Mouse (Mus musculus): ENCODE data around the gene Nipal4. TPM values are rescaled to one million over a fixed set of nuclear protein-coding genes. Genes with fewer than 3 reads are reported as not detected.

Gene Nipal4
- 2.1 and 2.9 TPM in 2 replicates for polyA plus RNA-seq (2015; fragmentation: Nextera tagmentation; extraction: Ambion mirVana)

DNA sequence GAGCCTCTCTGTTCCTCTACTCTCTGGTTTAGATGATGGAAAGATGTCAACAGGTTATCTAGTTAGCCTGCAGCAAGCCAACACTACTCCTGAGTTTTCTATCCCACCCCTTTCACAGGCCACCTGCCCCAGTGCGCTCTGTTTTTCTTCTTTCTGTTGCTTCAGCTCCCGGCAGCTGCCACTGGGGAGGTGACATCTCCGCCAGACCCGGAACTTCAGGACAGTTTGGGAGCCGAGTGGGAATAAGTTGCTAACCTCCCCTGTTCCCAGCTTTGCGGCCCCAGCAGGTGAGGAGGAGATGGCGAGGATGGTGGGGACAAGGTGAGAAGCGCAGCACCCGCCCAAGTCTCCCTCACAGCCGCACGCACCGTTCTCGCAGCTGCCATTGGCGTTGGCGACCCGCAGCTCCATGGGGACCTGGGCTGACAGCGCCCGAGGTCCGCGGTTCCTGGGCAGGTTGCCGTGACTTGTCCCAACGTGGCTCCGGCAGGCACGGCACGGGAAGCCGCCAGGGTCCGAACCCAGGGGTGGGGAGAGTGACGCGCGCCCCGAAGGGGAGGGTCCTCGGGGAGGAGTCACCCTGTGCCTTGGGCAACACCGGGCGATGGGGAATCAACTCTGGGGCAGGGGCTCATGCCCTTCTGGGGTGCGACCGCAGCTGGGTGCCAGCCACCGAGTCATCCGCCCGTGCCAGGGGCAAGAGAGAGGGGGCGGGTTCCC is at the start of gene Nipal4:
Gene Nipal4 (minus strand): TSS at position 643 of the 720 bp plus-strand sequence.
- H3K4me2 ChIP-seq (replicated peaks; ENCODE audit: low read depth), result peak within 1 kb of the TSS; percentile 93
- no peaks in the 10 kb centered on the region for H3K4me1 ChIP-seq (replicated peaks; ENCODE audit: control insufficient read depth, insufficient read depth, low read length)
- no peak for TF ChIP-seq CTCF (IDR thresholded peaks at IDR 0.05; ENCODE audit: low read depth)
- no peak within 1 kb of the TSS for H3K27ac ChIP-seq (ENCODE audit: low read depth, low read length)
- peak; percentile 60 for ATAC-seq
- peak within 1 kb of the TSS; percentile 52 for H3K4me3 ChIP-seq (ENCODE audit: low read depth, low read length)
- no peaks in the 10 kb centered on the region for H3K27me3 ChIP-seq (replicated peaks; ENCODE audit: control insufficient read depth, insufficient read depth, low read length)
- H3K9ac ChIP-seq (ENCODE audit: low read depth, low read length), result peak within 1 kb of the TSS; percentile 54
- no peaks in the 10 kb centered on the region for H3K36me3 ChIP-seq (ENCODE audit: control insufficient read depth, insufficient read depth)
- no peaks in the 10 kb centered on the region for H3K9me3 ChIP-seq (ENCODE audit: control insufficient read depth)
- 2% methylated on average over 40 of the region's 40 CpGs for WGBS

- 11% methylated on average over 3 of the region's 3 CpGs for WGBS
- Histone ChIP-seq H3K4me2 (replicated peaks; ENCODE audit: low read depth) (peak overlapping the region; percentile 14), H3K36me3 (ENCODE audit: control insufficient read depth, insufficient read depth) (no peaks in the 10 kb centered on the region), H3K4me3 (ENCODE audit: low read depth, low read length) (no peak overlapping the region), H3K9me3 (ENCODE audit: control insufficient read depth) (no peaks in the 10 kb centered on the region), H3K9ac (ENCODE audit: low read depth, low read length) (no peak overlapping the region), H3K4me1 (replicated peaks; ENCODE audit: control insufficient read depth, insufficient read depth, low read length) (peaks cover 11% of the 10 kb centered on the region; the same call in 1 of the 2 replicates), H3K27ac (ENCODE audit: low read depth, low read length) (peak overlapping the region; percentile 70; the same call in 1 of the 2 replicates), H3K27me3 (replicated peaks; ENCODE audit: control insufficient read depth, insufficient read depth, low read length) (no peaks in the 10 kb centered on the region)
- peak; percentile 63; the same call in 1 of the 2 replicates for ATAC-seq
- TF ChIP-seq CTCF (IDR thresholded peaks at IDR 0.05; ENCODE audit: low read depth), result peak; percentile 99
These were observed 49.0 kb upstream of the Nipal4 start for GRCm38 (mm10) chr11:46215354-46215753.

DNA sequence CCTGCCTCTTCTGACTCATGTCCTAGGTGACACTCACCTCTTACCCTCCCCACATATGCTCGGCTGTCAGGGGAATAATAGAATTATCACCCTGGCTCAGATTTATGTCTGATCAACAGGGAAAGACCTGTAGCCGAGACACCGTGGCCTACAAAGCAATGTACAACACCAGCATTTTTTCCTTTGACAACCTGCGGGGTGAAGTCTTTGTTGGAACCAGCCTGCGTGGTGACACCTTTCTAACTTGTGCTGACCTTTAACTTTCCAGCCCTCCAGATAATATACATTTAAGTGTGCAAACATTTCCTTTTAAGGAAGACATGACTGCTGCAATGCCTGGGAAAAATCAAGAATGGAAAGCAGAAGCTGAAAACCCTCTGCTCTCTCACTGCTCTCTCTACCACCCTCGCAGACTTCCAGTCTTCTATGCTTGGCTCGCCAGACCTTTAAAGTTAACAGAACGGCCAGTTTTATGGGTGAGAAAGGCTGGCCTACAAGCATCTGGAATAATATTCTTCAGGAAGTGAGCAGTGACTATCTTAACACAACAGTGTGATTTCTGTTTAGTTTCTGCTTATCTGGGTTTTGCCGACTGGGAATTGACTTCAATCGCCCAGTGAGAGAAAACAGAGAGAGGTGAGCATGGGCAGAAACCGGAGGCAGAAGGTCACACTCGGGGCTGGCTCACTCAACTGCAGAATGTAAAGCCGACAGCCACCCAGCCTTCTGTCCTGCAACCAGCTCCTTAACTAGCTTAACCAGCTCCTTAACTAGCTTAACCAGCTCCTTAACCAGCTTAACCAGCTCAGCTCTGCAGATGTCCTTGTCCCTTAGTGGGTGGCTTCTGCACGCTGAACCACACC is 48.3 kb upstream of the Nipal4 start:
- no peak for TF ChIP-seq CTCF (IDR thresholded peaks at IDR 0.05; ENCODE audit: low read depth)
- Histone ChIP-seq H3K9me3 (ENCODE audit: control insufficient read depth) (no peaks in the 10 kb centered on the region), H3K27ac (ENCODE audit: low read depth, low read length) (peak overlapping the region; percentile 70), H3K9ac (ENCODE audit: low read depth, low read length) (no peak overlapping the region), H3K4me2 (replicated peaks; ENCODE audit: low read depth) (peak overlapping the region; percentile 14), H3K36me3 (ENCODE audit: control insufficient read depth, insufficient read depth) (no peaks in the 10 kb centered on the region), H3K27me3 (replicated peaks; ENCODE audit: control insufficient read depth, insufficient read depth, low read length) (no peaks in the 10 kb centered on the region), H3K4me1 (replicated peaks; ENCODE audit: control insufficient read depth, insufficient read depth, low read length) (peaks cover 11% of the 10 kb centered on the region; the same call in 1 of the 2 replicates), H3K4me3 (ENCODE audit: low read depth, low read length) (no peak overlapping the region)
- 15% methylated on average over 14 of the region's 14 CpGs for WGBS
- no peak for ATAC-seq

DNA sequence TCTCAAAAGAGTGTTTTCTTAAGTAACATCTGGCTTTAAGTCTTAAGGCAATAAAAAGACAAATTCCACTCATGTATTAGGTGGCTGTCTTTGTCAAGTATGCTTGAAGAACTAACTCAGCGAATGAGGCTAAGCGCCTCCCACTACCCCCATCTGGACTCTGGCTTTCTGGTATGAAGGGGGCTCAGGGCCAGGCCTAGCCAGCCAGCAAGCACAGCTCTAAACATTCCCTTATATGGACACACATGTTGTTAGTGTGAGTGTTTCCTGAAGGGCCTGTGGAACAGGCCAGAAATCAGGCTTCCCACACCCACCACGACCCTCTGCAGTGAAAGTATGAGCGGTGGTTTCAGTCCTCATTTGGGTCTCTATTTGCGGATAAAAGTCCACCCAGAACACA is 47.5 kb upstream of the Nipal4 start:
- TF ChIP-seq CTCF (IDR thresholded peaks at IDR 0.05; ENCODE audit: low read depth), result no peak
- no peaks in the 10 kb centered on the region for H3K36me3 ChIP-seq (ENCODE audit: control insufficient read depth, insufficient read depth)
- H3K27ac ChIP-seq (ENCODE audit: low read depth, low read length), result peak overlapping the region; percentile 70
- no peaks in the 10 kb centered on the region for H3K27me3 ChIP-seq (replicated peaks; ENCODE audit: control insufficient read depth, insufficient read depth, low read length)
- H3K4me1 ChIP-seq (replicated peaks; ENCODE audit: control insufficient read depth, insufficient read depth, low read length), result peaks cover 11% of the 10 kb centered on the region; the same call in 1 of the 2 replicates
- no peak overlapping the region for H3K4me2 ChIP-seq (replicated peaks; ENCODE audit: low read depth)
- no peak overlapping the region for H3K4me3 ChIP-seq (ENCODE audit: low read depth, low read length)
- no peaks in the 10 kb centered on the region for H3K9me3 ChIP-seq (ENCODE audit: control insufficient read depth)
- 48% methylated on average over 5 of the region's 5 CpGs for WGBS
- H3K9ac ChIP-seq (ENCODE audit: low read depth, low read length), result no peak overlapping the region
- 0 out of 2 replicates have a peak, but pooled peaks have one; percentile 16 for ATAC-seq

DNA sequence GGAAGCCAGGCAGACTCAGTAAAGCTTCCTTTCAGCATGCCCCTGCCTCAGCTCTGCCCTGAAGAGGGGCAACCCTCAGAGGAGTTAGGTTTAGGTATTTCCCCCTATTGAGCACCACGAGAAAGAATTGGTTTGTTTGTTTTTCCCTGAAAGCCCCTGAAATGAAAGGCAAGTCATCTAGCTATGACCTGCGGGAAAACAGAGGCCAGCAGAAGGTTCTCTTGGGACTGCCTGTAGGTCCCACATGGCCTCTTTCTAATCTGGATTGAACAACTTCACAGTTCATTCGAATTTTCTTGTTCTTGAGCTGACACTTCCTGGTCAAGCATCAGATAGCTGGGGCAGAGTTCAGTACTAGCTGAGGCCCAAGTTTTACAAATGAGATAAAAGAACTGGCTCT is 45.5 kb upstream of the Nipal4 start:
- Histone ChIP-seq H3K4me2 (replicated peaks; ENCODE audit: low read depth) (no peak overlapping the region), H3K27ac (ENCODE audit: low read depth, low read length) (peak overlapping the region; percentile 70), H3K27me3 (replicated peaks; ENCODE audit: control insufficient read depth, insufficient read depth, low read length) (no peaks in the 10 kb centered on the region), H3K9me3 (ENCODE audit: control insufficient read depth) (no peaks in the 10 kb centered on the region), H3K4me3 (ENCODE audit: low read depth, low read length) (no peak overlapping the region), H3K36me3 (ENCODE audit: control insufficient read depth, insufficient read depth) (no peaks in the 10 kb centered on the region), H3K4me1 (replicated peaks; ENCODE audit: control insufficient read depth, insufficient read depth, low read length) (peaks cover 11% of the 10 kb centered on the region; the same call in 1 of the 2 replicates), H3K9ac (ENCODE audit: low read depth, low read length) (no peak overlapping the region)
- peak; percentile 50; the same call in 1 of the 2 replicates for ATAC-seq
- TF ChIP-seq CTCF (IDR thresholded peaks at IDR 0.05; ENCODE audit: low read depth), result no peak
- WGBS, result 16% methylated on average over 3 of the region's 3 CpGs

- no peaks in the 10 kb centered on the region for H3K9me3 ChIP-seq (ENCODE audit: control insufficient read depth)
- H3K4me3 ChIP-seq (ENCODE audit: low read depth, low read length), result no peak overlapping the region
- no peak for ATAC-seq
- no peak overlapping the region for H3K4me2 ChIP-seq (replicated peaks; ENCODE audit: low read depth)
- 36% methylated on average over 2 of the region's 2 CpGs for WGBS
- H3K27me3 ChIP-seq (replicated peaks; ENCODE audit: control insufficient read depth, insufficient read depth, low read length), result no peaks in the 10 kb centered on the region
- TF ChIP-seq CTCF (IDR thresholded peaks at IDR 0.05; ENCODE audit: low read depth), result no peak
- H3K27ac ChIP-seq (ENCODE audit: low read depth, low read length), result 0 out of 2 replicates have a peak overlapping the region, but pooled peaks have one; percentile 12
- no peaks in the 10 kb centered on the region for H3K36me3 ChIP-seq (ENCODE audit: control insufficient read depth, insufficient read depth)
- H3K4me1 ChIP-seq (replicated peaks; ENCODE audit: control insufficient read depth, insufficient read depth, low read length), result peaks cover 11% of the 10 kb centered on the region; the same call in 1 of the 2 replicates
- H3K9ac ChIP-seq (ENCODE audit: low read depth, low read length), result no peak overlapping the region
These were observed 43.6 kb upstream of the Nipal4 start for GRCm38 (mm10) chr11:46209884-46210283.

All from intestine, postnatal 0 days (tissue).